Mouse (Mus musculus) kidney, postnatal 4 days (tissue): ENCODE data around the gene Colgalt1.

Experiments
- DNase-seq, 2 experiments: peaks; one replicate each; pipeline ENCODE4 v3.0.0; 2021; ENCODE audit warnings: mixed read lengths in 2 of 2

The Colgalt1 gene

DNA sequence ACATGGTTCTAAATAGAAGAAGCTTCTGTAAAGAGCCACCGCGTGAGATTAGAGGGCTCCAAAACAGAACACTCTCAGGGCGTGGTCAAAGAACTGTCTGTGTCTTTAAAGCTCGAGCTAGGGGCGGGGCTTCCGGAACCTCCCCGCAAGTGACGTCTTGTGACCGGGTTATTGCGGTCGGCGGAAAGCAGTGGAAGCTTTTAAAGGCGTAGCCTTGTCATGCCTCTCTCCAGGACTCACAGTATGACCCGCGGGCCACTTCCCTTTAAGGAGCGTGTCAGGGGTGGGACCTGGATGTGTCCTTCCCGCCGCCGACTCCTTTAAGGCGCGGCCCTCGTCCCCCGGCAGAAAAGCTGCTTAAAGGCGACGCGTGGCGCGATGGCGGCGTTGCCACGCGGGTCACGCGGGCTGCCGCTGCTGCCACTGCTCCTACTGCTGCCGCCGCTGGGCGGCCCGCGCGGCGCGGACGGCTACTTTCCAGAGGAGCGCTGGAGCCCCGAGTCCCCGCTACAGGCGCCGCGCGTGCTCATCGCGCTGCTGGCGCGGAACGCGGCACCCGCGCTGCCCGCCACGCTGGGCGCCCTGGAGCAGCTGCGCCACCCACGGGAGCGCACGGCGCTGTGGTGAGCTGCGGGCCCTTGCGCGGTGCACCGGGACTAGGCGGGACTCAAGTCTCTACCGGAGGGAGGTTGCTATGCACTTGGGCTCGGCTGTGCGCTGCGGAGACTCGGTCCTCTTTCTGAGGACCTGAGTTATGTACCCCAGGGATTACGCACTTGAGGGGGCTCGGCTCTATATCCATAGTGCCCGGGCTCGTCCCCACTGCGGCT, at the start of gene Colgalt1:
Gene Colgalt1, plus strand, starts transcription at position 177 of the 830 bp plus-strand sequence.
- peak; percentile 97 for DNase-seq

DNA sequence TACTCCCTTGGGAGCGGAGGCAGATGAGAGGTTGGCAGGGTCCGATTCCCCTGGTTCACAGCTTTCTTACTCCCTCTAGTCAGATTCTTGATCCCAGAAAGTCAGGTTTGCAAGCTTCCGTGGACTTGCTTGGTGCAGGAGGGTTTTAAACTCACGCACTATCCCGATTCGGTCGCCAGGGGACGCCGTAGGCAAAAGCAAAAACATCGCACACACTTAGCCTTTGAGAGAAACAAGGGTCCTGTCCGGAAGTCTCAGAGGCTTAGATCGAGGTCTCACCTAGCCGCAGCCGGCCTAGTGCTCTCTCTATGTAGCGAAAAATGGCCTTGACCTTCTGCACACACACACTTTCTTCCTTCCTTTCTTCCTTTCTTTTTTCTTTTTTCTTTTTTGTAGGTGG, 49.4 kb upstream of the Colgalt1 start:
- peak; percentile 78 to 81 for DNase-seq

DNA sequence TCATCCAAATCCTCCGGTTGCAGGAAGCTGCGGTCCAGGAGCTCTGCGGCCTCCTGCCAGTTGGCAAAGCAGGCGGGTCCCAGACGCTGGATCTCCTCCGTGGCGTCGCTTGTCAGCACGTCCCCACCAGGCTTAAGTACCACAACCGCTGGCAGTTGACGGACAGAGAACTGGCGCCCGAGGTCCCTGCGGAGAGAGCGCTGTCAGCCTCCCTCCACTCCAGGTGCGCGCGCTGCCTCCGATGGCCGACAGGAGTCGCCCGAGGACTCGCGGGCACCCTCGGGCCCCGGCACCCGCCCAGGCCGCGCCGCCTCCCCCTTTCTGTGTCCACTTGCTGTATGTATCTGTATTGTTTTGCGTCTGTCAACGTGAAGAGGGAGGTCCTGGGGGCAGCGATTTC, 48.0 kb upstream of the Colgalt1 start:
- peak; percentile 90 to 91 for DNase-seq

DNA sequence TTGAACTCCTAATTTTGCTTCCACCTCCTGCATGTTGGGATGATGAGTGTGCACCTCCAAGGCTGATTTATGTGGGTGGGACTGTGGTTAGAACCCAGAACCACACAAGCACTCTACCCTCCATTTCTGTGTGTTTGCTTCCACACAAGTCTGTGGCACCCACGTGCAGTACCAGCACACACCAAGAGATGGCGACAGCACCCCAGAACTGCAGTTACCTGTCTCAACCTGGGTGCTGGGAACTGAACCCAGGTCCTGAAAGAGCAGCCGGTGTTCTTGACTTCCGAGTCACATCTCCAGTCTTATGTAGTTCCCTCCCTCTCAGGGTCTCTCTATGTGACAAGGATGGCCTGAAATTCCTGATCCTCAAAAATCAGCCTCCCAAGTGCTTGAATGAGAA, 46.8 kb upstream of the Colgalt1 start:
- DNase-seq: no peak

DNA sequence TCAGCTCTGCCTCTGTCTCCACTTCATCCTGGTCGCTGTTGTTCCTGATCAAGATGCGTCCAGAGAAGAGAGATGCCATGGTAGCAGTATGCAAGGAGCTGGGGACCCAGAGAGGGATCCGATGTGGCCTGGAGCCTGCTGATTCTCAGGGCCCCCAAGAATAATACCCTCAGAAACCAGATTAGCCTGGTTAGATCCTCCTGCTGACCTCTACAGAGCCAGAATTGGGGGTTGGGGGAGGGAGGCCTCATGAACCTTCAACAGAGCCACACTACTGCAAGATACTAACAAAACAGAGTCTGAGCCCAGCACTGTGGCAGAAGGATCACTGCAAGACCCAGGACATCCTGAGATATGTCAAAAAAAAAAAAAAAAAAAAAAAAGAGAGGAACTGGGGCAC, 44.3 kb upstream of the Colgalt1 start, which contains the start of gene Nxnl1:
Gene Nxnl1, minus strand, starts transcription at position 101 of the 400 bp plus-strand sequence.
- no peak for DNase-seq

DNA sequence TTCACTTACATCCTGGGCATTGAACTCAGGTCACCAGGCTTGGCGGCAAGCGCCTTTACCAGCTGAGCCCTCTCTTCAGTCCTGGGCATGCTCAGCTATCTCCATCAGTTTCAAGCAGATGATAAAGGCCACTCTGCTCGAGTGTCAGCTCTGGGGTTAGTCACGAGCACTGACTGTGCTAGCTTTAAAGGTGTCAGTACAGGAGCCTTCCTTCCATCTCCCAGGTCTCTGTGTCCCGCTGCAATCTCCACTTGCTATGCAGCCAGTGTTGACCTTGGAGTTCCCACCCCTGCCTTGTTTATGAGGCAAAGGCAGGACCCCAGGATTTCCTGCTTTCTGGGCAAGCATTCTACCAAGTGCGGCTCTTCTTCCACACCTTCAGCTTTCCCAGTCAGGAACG, 43.2 kb upstream of the Colgalt1 start:
- no peak for DNase-seq

DNA sequence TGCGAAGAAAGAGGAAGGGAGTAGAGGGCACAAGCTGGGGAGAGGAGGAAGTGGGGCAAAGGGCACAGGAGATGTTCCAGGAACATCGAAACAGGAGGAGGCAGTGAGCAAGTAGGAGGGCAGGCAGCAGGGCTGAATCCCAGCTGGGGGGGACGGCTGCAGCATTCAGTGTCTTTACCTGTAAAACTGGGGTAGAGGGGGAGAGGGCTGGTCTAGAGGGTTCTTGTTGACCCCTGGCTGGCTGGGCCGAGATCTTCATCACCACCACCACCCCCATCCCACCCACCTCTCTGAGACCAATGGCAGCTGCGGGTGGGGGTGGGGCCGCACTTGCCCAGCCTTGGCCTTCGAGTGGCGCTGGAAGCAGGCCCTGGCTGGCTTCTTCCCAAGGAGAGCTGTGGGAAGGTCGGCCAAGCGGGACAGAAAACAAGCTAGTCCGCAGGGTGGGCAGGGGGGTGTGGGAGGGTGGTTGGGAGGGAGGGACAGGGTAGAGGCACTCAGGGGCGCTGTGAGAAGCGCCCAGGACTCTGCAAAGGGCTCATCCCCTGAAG, 42.3 kb upstream of the Colgalt1 start, which contains the start of gene Slc27a1:
Gene Slc27a1, plus strand, starts transcription at position 496 of the 551 bp plus-strand sequence.
- DNase-seq: peak; percentile 79 to 90

DNA sequence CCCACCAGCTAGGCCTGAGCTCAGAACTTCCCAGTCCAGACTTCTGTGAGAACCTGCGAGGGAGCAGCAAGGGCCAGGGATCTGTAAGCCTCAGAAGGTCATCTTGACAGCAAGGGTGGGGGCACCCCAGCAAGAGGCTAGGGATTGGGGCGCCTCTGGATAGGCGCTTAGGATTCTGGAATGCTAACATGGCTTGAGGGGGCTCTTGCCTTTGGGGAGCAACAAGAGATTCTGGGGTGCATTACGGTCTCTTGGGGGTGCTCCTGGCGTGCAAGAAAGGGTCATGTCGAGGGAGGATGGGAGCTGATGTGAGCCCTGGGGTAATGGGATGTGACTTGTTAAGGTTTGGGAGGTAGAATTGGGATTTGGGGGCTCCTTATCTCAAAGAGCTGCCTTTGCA, 41.9 kb upstream of the Colgalt1 start:
- no peak for DNase-seq

DNA sequence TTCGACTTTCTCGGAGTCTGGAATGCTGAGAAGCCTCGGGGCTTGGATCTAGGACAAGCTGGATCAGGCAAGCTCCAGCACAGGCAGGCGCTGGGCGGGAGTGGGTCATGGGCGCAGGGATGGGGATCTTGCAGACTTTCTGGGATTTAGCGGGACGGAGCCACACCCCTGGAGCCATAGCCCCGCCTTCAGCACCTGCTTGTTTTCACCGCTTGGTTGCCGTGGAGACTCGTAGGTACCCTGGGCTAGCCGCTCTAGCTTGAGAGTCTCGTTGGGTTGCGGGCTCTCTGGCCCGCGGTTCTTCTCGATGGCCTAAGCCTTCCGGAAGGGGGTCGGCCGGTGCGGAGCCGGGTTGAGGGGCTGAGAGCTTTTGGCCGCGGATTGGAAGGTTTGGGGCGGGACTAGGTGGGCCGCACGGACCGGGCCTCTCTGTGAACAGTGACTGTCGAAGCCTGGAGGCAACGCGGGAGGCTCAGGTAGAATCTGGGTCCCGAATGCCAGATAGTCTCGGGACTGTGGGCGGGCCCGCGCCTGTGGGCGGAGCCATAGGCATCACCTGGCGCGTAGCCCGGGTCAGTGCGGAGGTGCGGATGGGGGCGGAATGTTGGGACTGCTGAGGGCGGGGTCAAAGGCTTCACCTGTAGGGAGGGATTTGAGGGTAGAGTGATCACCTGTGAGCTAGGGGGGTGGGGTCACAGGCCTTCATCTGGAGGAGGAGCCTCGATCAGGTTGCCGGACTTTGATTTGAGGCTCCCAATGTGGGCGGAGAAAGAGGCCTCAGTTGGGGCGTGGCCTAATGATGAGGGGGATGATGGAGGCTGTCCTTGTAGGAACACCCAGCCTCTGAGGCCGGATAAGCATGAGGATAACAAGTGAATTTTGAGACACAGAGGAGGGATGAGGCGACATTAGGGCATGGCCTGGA, 41.2 kb upstream of the Colgalt1 start:
- peak; percentile 89 to 94 for DNase-seq

DNA sequence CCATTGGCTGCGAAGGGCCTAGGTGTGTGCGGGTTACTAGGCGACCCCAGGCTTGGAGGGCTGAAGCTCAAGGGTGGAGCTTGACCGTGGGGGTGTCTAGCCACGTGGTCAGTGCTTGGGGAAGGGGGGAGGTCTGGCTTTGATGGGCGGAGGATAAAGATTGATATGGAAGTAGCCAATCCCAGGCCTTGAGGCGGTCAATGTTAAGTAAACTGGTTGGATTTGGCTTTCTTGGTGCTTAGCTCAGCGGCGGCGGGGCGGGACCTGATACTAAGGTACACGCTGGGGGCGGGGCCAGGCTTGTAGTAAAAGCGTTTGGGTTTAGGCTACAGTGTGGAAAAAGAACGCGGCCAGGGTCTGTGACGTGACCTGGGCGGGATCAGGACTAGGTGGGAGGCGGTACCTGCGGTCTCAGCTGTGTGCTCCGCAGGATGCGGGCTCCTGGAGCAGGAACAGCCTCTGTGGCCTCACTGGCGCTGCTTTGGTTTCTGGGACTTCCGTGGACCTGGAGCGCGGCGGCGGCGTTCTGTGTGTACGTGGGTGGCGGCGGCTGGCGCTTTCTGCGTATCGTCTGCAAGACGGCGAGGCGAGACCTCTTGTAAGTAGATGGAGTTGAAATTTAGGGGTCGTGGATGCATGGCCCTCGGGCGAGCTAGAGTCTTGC, 40.4 kb upstream of the Colgalt1 start:
- DNase-seq: peak; percentile 97 to 98

DNA sequence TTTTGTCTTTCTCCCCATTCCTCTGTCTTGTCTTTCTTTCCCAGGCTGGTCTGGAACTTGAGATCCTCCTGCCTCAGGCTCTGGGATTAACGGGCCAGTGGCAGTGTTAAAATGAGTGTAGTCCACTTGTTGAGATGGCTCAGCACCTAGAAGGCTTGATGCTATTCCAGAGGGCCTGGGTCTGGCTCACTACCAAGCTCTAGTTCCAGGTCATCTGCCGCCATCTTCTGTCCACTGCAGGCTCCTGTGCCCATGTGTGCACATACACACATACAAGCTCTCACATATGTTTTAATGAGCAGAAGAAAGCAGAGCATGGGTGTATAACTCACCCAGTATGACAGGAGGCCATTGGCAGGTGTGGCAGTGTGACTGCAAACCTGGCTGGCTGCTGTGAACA, 38.7 kb upstream of the Colgalt1 start:
- no peak for DNase-seq

DNA sequence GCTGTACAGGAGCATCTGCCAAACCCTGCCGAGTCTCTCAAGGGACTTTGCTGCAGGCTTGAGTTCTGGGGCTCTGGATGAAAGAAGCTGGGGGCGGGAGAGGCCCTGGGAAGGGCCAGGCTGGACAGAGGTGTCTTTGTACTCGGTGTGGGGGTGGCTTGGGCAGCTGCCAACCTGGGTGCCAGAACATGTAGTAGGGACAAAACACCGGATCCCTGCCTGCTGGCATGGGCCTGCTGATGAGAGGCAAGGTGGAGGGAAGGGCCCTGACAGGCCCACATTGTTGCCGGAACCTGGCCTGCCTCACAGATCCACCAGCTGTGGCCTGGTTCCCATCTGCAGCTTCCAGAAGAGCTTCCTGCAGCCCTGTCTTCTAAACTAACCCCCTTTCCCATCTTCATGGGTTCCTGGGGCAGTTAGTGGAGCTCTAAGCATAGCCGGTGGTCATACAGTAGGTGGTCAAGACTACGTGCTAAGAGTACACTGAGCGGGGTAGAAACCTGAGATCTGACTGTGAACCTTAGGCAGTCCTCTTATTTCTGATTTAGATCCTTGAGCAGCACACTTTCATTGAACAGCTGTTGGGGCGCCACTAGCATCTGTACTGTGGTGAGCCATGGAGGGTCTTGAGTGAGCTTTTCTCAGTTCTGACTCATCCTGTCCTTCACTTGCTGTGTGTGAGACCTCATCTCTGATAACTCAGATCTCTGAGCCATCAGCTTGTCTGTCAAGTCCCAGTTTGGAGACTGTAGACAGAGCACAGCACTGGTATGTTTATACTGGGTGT, 37.8 kb upstream of the Colgalt1 start:
- DNase-seq: peak; percentile 58 to 67

DNA sequence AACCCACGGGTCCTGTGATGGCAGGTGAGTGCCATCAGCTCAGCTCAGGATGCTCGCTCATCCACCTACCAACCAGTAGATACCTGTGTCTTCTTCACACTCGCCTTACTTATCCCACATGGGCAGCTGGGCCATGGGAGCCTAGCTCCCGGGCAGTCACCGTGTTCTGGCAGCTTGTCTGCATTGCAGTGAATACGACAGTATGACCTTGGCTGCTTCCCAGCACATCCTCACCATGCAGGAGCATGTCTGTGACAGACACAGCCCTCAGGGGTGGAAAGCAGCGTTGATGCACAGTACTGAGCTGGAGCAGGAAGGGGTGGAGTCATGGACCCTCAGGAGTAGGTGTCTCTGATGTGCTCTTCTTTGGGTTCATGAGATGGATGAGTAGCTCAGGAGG, 36.4 kb upstream of the Colgalt1 start:
- no peak for DNase-seq

DNA sequence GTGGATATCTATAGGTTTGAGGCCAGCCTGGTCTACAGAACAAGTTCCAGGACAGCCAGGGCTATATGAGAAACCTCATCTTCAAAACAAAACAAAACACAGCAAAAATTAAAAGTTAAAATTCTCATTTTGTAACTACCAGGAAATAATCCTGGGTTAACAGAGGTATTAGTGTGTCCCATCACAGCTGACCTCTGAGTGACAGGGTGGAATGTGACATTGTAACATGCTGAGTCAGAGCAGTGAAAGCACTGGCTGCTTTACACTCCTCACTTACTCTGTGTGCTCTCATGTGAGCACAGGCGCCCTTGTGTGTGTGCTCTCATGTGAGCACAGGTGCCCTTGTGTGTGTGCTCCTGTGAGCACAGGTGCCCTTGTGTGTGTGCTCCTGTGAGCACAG, 35.8 kb upstream of the Colgalt1 start:
- DNase-seq: no peak

DNA sequence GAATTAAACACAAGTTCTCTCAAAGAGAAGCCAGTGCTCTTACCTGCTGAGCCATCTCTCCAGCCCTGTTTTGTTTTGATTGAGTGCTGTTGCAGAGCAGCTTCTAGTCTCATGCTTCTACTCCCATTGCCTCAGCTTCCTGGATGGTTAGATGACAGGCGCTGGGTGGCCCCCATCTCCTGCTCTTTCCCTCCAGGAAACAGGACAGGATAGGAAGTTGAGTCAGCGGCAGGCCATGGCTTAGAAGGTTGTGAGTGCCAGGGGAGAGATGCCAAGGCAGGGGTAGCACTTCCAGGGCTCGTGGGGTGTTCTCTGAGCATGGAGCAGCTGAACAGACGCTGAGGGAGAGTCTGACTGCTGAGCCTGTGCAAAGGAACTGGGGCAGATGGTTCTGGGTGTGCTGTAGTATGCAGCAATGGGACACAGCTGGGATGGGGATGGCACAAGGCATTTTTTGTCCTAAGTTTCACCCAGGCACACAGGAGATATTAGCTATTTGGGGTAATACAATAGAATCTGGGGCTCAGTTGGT, 32.9 kb upstream of the Colgalt1 start:
- DNase-seq: no peak

DNA sequence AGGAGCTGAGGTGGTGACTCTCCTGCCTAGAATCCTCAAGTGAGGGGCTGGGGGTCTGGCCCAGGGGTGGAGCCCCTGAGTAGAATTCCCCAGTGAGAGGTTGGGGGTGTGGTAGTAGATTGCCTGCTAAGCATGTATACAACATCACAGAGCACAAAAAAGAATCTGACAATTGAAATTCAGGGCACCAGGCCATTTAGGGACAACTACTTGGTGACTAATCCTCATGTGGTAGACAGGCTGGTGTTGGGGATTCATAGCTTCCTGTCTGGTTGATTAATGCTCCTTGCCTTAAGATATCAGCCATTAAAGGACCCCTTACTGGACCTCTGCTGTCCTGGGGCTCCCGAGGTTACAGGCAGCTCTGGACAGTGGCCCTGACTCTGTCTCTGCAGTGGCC, 31.8 kb upstream of the Colgalt1 start:
- DNase-seq: no peak

DNA sequence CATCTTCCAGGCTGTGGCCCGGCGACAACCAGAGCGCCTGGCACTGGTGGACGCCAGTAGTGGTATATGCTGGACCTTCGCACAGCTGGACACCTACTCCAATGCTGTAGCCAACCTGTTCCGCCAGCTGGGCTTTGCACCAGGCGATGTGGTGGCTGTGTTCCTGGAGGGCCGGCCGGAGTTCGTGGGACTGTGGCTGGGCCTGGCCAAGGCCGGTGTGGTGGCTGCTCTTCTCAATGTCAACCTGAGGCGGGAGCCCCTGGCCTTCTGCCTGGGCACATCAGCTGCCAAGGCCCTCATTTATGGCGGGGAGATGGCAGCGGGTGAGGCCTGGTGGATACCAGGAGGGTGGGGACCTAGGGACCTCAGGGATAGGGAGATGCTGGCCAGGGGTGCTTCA, 31.3 kb upstream of the Colgalt1 start:
- no peak for DNase-seq

DNA sequence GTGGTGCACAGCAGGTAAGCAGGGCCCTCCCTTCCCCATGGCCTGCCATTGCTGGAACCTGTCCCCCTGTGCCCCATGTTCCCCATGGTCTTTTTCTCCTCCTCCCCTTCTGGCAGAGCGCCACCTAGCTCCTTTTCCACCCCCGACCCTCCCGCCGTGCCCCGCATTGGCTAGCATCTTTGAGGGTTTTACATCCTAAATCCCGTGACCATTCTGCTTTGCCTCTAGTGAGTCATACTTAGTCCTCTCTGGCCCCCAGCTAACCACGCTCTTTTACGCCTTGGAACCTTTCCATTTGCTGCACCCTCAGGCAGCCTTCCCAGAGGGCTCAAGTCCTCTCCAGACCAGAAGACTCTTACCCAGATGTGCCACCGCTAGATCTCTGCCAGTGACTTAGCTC, 30.6 kb upstream of the Colgalt1 start:
- DNase-seq: no peak

DNA sequence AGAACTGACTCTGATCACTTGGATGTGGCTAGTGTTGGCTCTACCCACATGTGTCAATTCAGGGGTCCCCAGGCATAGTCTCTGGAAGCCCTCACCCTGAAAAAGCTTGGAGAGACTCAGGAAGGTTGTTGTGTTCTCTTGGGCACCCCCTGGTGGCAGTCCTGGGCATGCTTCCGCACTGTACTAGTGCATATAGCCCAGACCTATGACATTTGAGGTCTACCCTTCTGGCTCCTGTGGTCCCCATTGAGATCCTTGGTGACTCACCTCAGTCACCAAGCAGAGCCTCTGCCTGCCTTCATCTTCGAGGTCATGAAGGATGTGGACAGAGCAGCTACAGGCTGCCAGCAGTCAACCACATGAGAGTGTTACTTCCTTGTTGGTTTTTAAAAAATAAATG, 23.9 kb upstream of the Colgalt1 start:
- DNase-seq: peak; percentile 78 to 79

DNA sequence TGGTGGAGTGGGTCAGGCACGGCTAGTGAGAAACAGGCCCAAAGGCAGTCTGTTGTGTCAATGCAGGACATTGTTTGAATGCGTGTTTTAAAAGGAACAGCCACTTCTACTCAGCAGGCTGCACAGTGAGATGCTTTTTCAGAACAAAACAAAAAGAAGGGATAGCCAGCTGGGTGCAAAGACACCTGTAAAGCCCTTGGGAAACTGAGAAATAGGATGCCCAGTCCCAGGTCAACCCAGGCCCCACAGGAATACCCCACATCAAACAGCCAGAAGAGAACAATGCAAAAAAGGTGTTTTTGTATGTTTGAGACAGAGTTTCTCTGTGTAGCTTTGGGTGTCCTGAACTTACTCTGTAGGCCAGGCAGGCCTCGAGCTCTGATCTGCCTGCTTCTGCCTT, 22.0 kb upstream of the Colgalt1 start:
- no peak for DNase-seq

DNA sequence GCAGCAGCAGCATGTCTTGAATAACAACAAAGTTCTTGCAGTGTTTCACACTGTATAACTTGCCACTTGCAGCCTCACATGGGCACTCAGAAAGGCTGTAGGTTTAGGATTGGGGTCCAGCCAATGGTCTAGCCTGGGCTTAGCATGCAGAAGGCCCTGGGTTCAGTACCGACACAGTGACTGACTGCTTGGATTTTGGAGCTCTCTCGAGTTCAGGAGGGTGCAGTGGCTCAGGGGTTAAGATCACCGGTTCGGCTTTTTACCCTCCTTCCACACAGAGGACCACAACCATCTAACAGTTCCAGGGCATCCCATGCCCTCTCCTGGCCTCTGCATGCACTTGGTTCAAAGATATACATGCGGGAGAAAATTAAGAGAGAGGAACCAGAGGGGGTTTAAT, 19.8 kb upstream of the Colgalt1 start:
- DNase-seq: no peak
